Mouse (Mus musculus) layer of hippocampus, postnatal 25 days (tissue): ENCODE data around the gene Adgrg3. TPM values are rescaled to one million over a fixed set of nuclear protein-coding genes. Genes with fewer than 3 reads are reported as not detected.
"Not testable (repeated sequence)": the region's sequence is repeated elsewhere in the genome, so short reads cannot be mapped to it uniquely, and the experiment has no call there.

Experiments
- DNase-seq, 2 experiments: peaks; one replicate each; pipeline ENCODE4 v3.0.0; 2022; ENCODE audit warnings: mixed read lengths in 2 of 2, low spot score in 1 of 2; ENCODE audit errors: extremely low spot score in 1 of 2
- total RNA-seq, 2 experiments: library from RNA; stranded (reverse); gene quantifications; 2 replicates each; pipeline ENCODE4 v1.2.3; 2021

Gene Adgrg3
- total RNA-seq, 2 experiments from 2014 or later, result 0.21 to 0.22 TPM

DNA sequence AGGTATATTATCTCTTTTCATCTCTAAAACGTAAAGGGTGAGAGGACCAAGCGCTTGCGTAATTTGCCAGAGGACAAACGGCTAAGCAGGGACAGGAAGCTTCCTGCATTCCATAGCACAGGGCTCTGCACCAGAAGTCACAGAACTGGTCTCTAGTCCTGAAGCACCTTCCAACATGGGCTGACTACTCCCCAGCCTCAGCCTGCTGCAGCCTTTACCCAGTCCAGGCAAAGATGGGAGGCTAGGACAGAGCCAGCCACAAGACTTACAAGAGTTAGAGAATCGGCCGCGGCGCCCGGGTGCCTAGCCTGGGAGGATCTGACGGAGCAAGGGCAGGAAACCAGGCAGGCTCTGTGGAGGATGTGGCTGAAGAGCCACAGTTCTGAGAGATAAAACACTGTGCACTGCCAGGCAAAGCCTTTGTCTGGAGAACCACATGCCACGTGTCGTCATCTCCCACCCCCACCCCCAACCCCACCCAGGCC, 2.8 kb downstream of the Adgrg3 start:
- DNase-seq, result no peak

DNA sequence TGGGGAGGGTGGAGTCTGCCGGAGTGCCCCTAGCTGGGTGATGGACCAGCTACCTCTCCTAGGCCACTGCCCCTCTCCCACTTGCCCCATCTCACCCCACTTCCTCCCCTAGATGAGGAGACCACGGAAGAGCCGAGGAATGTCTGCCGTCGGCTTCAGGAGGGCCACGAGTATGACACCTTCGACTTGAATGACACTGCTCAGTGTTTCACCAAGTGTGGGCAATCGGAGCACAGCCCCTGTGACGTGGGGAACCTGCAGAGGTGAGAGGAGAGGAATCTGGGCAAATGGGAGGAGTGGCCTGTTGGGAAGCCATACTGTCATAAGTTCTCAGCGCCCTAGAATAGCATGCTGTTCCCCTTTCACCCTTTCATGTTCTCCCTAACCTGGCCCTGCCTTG, 3.3 kb downstream of the Adgrg3 start:
- DNase-seq, result no peak

DNA sequence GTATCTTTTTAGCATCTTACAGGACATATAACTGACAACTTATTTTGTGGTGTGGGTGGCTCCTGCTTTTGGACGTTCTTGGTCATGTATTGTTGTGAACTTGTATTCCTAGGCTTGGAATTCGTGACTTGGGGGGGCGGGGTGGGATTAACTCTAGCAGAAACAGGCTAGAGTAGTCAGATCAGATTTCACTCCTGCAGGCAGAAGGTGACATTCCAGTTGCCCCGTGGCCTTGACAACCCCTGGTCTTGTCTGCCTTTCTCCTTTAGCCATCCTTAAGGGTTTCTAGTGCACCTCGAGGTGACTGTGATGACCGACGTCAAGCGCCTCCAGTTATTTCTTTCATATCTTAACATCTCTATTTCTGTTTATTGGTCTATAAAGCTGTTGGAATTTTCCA, 5.7 kb downstream of the Adgrg3 start:
- DNase-seq, result no peak

DNA sequence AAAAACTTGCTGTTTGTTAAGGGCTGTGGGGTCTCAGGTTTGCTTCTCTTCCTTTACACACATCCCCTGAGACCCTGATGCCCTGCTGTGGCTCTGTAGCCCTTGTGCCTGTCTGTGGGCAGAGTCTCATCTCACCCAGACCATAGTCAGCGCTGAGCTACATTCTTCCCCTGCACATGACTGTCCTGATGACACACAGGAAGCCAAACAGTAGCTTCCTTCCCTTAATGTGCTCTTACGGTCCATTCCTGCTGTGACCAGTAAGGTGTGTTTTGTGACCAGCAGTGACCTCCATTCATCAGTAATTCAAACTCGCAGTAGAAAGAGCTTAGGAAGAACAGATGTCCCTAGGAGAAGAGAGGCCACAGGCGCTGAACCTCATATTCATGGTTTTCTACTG, 6.9 kb downstream of the Adgrg3 start:
- DNase-seq, result no peak

DNA sequence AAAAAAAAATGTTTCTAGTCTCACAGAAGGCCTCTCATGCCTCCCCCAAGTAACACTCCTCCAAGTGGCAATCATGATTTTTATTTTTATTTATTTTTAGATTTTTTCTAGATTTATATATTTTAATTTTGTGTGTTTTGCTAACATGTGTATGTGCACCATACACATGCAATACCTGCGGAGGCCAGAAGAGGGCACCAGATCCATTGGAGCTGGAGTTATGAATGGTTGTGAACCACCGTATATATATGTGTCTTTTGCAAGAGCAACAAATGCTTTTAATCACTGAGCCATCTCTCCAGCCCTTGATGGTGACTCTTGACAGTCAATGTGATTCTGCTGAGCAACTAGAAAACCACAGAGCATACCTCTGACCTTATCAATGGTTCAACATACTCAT, 7.9 kb downstream of the Adgrg3 start:
- DNase-seq, result peak in 1 of 2 experiments; percentile 36

DNA sequence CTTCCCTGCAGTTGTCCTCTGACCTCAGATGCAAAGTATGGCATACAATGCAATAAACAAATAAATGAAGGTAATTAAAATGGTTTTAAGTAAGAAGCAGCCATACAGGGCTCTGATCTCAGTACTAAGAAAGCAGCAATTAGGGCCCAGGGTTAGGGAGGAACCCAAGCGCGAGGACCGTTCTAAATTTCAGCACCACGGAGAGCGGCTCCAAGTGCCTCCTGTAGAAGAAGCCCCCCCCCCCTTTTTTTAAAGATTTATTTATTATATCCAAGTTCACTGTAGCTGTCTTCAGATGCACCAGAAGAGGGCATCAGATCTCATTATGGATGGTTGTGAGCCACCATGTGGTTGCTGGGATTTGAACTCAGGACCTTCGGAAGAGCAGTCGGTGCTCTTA, 10.9 kb downstream of the Adgrg3 start:
- not testable (repeated sequence) for DNase-seq

DNA sequence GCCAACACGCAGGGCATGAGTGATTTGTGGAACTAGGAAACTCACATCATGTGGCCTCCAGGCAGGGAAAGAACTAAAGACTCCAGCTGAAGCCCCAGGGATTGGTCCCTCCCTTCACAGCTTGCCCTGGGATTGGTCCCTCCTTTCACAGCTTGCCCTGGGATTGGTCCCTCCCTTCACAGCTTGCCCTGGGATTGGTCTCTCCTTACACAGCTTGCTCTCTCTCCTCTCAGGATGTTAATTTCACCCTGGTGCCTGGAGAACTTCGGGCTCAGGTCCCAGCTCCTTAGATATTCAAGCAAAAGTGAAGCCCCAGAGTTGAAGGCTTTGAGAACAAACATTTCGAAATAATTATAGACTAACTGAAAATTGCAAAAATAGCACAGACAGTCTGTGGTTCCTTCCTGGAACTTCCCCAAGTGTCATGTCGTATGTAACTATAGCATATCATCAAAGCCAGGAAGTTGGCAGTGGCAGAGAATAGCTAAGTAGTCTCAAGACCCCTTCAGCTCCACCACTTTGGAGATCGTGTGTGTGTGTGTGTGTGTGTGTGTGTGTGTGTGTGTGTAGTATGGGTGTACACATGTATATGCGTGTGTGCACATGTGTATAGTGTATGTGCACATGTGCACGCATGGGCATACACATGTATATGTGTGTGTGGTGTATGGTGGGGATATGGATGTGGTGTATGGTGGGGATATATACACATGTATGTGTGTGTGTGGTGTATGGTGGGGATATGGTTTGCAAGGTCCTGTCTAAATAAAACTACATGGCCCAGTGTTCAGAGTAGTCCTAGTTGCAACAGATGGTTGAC, 19.8 kb downstream of the Adgrg3 start:
- DNase-seq, result peak in 1 of 2 experiments; percentile 9

DNA sequence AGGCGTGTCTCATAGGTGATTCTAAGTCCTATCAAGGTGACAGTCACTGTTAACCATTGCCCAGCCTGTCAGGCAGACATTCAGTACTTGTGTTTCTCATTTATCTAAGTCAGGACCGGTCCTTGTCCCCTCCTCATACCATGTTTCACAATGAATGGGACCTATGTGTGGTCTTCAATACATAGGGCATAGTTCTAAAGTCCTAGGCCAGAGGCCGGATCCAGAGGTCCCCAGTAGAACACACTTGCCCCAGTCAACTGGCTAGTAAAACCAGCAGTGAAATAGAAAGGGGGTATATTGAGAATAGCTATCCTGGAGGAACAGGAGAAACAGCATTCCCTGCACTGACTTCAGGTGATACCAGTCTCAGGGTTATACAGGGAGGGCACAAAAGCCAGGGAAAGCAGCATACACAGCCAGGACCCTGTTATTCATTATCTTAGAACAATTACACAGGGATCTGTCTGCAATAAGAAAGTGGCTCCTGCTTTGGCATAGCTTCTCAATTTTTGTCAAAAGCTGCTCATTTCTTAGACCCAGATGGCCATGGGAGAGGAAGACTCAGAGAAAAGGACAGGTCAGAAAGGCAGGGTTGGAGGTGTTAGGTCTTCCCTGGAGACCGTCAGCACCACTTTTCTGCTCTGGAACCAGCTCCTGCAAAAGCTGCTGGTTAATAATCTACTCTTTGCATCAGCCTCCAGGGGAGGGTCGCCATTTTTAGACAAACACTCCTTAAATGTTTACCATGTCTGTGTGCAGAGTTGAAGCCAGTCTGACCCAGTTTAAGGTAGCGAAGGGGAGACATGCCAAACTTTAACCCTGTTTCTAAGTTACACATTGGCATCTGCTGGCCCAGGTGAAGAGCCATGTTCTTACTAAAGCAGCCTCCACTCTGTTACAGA, 24.6 kb downstream of the Adgrg3 start:
- no peak for DNase-seq

DNA sequence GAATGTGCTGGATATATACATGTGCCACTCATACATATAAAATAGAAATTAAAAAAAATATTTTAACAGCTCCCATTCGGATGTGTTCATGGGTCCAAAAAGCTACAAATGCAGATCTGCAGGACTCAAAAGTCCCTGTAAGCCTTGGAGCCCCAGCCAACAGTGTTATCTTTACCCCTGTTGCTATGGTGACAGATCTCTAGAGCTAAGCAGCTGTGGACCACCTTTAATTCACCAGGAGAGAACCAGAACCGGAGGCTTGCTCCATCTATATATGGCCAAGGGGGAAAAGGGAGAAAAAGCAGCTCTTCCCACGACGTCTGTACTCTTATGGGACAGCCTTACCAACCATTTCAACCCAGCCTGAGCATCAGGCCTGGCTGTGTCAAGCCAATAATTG, 27.3 kb downstream of the Adgrg3 start:
- DNase-seq, result no peak

DNA sequence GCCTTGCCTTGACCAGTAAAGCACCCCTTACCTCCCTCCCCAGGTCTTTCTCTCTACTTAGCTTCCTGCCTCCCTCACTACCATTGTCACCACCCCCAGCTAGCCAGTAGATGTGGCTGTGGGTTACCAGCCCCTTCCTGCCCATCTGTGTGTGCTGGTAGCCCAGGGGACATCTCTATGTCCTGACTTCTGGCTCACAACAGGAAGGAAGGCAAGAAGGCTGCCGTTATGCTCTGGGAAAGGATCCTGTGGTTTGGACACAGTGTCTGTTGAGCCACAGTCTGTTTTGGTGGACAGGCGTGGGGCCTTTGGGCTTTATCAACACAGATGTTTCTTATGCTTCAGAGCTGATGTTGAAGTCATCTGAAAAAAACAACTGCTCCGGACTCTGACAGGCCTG, 29.5 kb downstream of the Adgrg3 start:
- DNase-seq, result no peak

DNA sequence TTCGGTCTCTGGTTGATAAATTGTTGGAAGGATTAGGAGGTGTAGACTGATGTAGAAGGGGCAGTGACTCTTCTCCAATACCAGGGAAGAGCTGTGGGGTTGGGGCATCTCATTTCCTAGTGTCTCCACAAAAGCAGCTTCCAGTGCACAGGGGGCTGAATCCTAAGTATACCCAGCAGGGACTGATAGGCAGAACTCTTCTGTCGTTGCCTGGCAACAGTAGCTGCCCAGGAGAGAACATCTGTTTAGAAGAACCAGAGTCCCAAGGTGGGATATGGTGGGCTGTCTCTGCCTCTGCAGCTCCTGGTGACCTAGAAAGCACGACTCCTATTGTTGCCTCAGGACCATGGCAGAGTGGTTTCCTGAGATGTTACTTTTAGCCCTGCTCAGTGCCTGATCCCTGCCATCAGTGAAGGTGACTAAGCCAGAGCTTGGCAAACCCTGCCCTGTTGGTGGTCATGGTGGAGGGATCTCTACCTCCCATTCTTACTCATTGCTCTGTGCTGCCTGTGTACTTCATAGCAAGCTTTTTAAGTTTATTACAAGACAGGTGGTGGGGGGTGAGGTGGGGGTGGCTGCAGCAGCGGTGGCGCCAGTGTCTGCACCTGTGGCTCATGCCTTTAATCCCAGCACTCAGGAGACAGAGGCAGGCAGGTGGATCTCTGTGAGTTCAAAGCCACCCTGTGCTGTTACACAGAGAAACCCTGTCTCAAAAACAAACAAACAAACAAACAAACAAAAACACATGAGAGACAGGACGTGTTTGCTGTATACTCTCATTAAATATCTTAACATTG, 30.6 kb downstream of the Adgrg3 start:
- no peak for DNase-seq

DNA sequence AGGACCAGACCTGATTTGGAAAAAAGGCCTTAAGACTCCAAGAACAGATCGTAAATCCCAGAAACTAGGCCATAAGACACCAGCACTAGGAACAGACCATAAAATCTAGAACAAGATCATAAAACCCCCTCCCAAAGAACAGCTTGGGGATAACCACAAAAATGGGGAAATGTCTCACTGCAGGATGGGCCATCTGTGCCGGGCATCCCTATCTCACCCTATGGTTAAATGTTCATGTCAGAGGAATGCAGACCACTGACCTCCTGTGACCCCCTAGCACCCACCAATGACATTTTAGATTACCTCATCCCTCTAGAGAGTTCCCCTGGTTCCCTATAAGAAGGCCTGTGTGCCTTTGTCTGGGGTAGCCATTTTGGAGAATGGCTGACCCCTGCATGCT, 32.1 kb downstream of the Adgrg3 start:
- no peak for DNase-seq

DNA sequence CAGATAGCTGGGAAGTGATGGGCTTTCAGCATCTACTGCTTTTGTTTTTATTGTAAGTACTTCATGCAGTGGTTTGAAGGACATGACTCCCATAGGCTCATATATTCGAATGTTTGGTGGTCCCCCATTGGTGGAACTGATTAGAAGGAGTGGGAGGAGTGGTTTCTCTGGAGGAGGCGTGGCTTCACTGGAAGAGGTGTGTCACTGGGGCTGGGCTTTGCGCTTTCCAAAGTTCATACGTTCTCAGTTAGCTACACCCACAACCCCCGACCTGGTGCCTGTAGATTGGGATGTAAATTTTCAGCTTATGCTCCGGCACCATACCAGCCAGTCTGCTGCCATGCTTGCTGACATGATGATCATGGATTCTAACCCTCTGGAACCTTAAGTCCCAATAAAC, 36.9 kb downstream of the Adgrg3 start:
- DNase-seq, result no peak

DNA sequence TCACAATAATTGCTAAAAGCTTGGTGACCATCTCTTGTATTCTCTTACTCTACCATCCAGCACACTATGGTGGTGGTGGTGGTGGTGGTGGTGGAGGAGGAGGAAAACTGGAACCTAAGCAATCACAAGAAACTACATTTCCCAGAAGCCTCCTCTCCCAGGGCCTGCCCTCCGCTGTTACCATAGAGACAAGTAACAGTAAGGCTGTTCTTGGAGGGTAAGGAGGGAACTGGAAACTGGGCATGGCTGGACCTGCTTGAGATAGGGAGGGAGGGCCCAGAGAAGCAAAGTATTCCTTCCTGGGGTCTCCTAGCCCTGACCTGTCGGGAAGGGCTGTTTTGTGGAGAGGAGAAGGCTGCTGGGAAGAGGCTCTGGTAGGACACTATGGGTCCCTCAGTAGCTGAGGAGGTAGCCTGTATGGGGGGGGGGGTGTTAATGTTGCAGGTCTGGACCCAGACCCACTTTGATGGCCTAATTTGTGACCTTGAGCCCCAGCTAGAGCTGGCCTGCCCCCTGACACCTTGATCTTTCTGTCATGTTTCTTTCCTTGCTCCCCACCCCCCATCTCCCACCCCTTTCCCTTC, 37.5 kb downstream of the Adgrg3 start, which contains the start of gene Drc7:
TSS of gene Drc7 (plus strand) at position 177 of the 584 bp plus-strand sequence.
- DNase-seq, result no peak

DNA sequence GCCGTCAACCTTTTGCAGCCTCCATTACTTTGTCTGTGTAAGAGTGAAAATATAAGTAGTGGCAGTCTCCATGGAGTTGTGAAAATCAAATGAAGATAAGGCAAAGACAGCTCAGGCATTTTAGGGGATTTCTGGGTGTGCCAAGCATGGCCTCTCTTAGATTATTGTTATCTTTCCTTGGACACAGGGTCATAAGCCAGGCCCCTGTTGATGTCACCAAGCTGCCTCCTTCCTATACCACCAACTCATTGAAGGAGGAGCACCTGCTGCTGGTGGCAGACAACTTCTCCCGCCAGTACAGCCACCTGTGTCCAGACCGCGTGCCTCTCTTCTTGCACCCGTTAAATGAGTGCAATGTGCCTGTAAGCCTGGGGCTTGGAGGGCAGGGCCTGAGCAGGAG, 38.9 kb downstream of the Adgrg3 start:
- DNase-seq, result no peak

DNA sequence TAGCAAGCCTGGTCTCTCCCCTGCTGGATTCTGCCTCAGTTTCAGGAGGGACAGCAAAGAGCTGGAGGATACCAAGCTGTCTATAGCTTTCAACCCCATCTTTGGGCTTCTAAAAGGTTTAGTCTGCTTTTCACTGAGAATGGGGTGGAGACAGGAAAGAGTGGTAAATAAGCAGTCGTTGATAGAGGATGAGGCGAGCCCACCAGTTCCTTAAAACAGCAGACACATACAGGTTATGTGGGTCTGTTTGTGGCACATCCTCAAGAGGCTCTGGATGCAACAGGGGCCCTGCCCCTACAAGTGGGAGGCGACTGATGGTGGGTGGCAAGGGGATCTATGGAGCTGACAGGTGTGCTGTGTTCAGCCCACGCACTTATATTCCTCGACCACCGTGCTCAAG, 41.2 kb downstream of the Adgrg3 start:
- no peak for DNase-seq

DNA sequence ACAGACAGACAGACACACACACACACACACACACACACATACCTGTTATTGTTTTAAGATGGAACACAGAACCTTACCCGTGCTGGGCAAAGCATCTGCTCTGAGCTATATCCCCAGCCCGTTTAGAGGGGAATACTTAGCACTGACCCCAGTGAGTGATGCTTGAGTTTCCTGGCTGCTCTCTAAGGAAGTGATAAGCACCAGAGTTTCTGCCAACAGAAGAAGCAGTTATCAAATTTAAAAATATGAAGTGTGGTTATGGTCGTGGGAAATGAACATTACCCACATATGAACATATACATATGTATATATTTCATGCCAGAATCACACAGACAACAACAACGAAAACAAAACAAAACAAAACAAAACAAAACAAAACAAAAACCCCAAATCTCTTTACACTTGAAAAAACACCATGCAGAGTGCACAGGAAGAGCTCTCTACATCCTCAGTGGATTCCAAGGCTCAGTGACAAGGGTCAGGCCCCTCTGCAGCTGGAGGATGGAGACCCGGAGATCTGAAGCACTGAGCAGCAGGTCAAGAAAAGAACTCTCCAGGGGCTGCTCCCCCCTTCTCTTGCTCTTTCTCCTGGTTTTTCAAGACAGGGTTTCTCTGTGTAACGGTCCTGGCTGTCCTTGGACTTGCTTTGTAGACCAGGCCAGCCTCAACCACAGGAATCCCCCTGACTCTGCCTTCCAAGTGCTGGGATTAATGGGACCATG, 42.5 kb downstream of the Adgrg3 start:
- DNase-seq, result no peak

DNA sequence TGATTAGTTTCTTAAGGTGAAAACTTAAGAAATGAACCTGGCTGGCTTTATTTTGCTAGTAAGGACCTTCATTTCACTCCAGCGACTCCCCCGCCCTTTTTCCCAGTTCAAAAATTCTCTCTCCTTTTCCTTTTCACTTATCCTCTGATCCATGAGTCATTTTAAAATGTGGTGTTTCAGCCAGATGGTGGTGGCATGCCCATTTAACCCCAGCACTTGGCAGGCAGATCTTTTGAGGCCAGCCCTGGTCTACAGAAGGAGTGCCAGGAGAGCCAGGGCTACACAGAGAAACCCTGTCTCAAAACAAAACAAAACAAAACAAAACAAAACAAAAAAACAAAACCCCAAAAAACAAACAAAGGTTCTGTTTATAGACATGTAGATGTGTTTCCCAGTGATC, 47.0 kb downstream of the Adgrg3 start:
- DNase-seq, result no peak

DNA sequence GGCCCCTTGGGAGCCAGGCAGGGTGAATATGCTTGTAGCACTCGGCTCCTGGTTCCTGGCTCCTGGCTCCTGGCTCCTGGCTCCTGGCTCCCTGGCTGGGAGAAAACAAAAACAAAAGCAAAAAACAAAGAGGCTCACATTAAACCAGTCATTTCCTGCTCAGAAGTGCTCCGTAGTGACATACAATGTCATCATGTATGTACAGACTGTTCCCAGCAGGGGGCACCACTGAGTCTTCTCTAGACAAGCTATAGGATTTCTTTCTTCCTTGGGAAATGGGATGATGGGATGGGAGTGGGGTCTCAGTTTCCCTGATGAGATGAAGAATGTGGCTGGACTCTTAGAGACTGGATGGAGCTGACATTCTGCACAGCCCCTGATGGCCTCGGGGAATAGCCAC, 50.1 kb downstream of the Adgrg3 start:
- DNase-seq, result peak in 1 of 2 experiments; percentile 69

DNA sequence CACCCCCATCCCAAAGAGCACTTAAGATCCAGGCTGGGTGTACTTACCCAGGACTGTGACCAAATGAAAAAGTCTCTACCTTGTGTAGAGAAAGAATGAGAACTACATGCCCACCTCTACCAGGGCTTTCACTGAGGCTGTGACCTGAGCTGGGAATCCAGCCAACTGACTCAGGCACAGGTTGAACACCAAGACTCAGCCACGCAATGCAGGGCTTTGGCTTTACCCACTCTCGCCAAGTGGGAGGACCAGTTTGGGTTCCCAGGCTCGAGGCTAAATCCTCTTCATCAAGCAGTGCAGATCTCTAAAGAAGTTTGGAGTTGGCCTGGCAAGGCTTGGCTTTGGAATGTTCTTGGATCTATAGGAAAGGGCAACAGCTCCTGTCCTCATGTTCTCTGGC, 58.0 kb downstream of the Adgrg3 start:
- no peak for DNase-seq
